Mouse (Mus musculus) ES-E14 (cell line): ENCODE results near the gene Nipbl.

ENCODE experiments used
- CHD2 ChIP-seq: IDR thresholded peaks from 2 replicates; pipeline ENCODE4 v1.6.1; 2014; ENCODE audit warnings: mild to moderate bottlenecking, low read depth, low read length, inconsistent platforms
- HCFC1 ChIP-seq: IDR thresholded peaks from 2 replicates; pipeline ENCODE4 v1.6.1; 2012; ENCODE audit warnings: low read length, inconsistent platforms, borderline replicate concordance; ENCODE audit not compliant: insufficient read depth
- MAFK ChIP-seq: IDR thresholded peaks from 2 replicates; pipeline ENCODE4 v1.6.1; 2014; ENCODE audit warnings: mild to moderate bottlenecking, low read depth, low read length, inconsistent platforms; ENCODE audit not compliant: insufficient read depth
- ZC3H11A ChIP-seq: IDR thresholded peaks from 2 replicates; pipeline ENCODE4 v1.6.1; 2012; ENCODE audit warnings: low read depth, mild to moderate bottlenecking, inconsistent platforms, low read length, borderline replicate concordance

GRCm38 (mm10) chr15:8279320-8279779, 164.9 kb downstream of the Nipbl start:
- no peak for TF ChIP-seq ZC3H11A
- no peak for TF ChIP-seq MAFK
- no peak for TF ChIP-seq CHD2
- no peak for TF ChIP-seq HCFC1
